Mouse (Mus musculus) myocyte (in vitro differentiated cells): ENCODE data around the gene Prkcq.

Experiments used
- CEBPB ChIP-seq: IDR thresholded peaks from 2 replicates; pipeline ENCODE4 v1.6.1; 2011; ENCODE audit warnings: mild to moderate bottlenecking, moderate library complexity; ENCODE audit not compliant: poor library complexity, insufficient read depth, severe bottlenecking
- E2F4 ChIP-seq: IDR thresholded peaks from one replicate; pipeline ENCODE4 v1.6.1; 2011; ENCODE audit warnings: mild to moderate bottlenecking, control low read depth, moderate library complexity; ENCODE audit not compliant: insufficient read depth
- MAX ChIP-seq: IDR thresholded peaks from one replicate; pipeline ENCODE4 v1.6.1; 2011; ENCODE audit warnings: low read depth, mild to moderate bottlenecking, control low read depth
- MYOG ChIP-seq, 3 experiments: IDR thresholded peaks; one replicate each; pipeline ENCODE4 v1.6.1; 2011; ENCODE audit warnings: control low read depth in 2 of 3, low read depth in 2 of 3, mild to moderate bottlenecking in 2 of 3; ENCODE audit not compliant: insufficient read length in 2 of 3, control insufficient read depth in 1 of 3, insufficient read depth in 1 of 3
- POLR2A ChIP-seq: IDR thresholded peaks from one replicate; pipeline ENCODE4 v1.6.1; 2011; ENCODE audit warnings: low read depth, mild to moderate bottlenecking, control low read depth, moderate library complexity; ENCODE audit not compliant: insufficient read length
- POLR2AphosphoS2 ChIP-seq: IDR thresholded peaks from one replicate; pipeline ENCODE4 v1.6.1; 2011; ENCODE audit warnings: low read depth, control low read depth; ENCODE audit not compliant: insufficient read length
- REST ChIP-seq: IDR thresholded peaks from one replicate; pipeline ENCODE4 v1.6.1; 2011; ENCODE audit warnings: mild to moderate bottlenecking, control low read depth, moderate library complexity; ENCODE audit not compliant: insufficient read depth, insufficient read length
- SRF ChIP-seq: IDR thresholded peaks from one replicate; pipeline ENCODE4 v1.6.1; 2011; ENCODE audit warnings: low read depth; ENCODE audit not compliant: control insufficient read depth, insufficient read length
- TCF12 ChIP-seq: IDR thresholded peaks from one replicate; pipeline ENCODE4 v1.6.1; 2011; ENCODE audit warnings: mild to moderate bottlenecking, control low read depth; ENCODE audit not compliant: poor library complexity, insufficient read depth, severe bottlenecking
- TCF3 ChIP-seq: IDR thresholded peaks from one replicate; pipeline ENCODE4 v1.6.1; 2011; ENCODE audit warnings: low read depth, control low read depth; ENCODE audit not compliant: insufficient read length
- USF1 ChIP-seq: IDR thresholded peaks from one replicate; pipeline ENCODE4 v1.6.1; 2011; ENCODE audit warnings: low read depth, mild to moderate bottlenecking, control low read depth, moderate library complexity

- TF ChIP-seq POLR2A (no peak), SRF (no peak), REST (no peak), E2F4 (no peak), CEBPB (no peak), MAX (no peak), TCF12 (no peak), USF1 (no peak), MYOG (IDR thresholded peaks at IDR 0.05; ENCODE audit: control insufficient read depth in 1 of 3, insufficient read depth in 1 of 3, insufficient read length in 2 of 3, low read depth in 2 of 3) (no peak), TCF3 (no peak), POLR2AphosphoS2 (no peak)
Observed at GRCm38 (mm10) chr2:11293144-11293543, 121.2 kb downstream of the Prkcq start.
